Mouse (Mus musculus) embryonic facial prominence, embryonic 12.5 days (tissue): Measurements from ENCODE around the gene Ifna9. TPM values are rescaled to one million over a fixed set of nuclear protein-coding genes. Genes with fewer than 3 reads are reported as not detected.

ENCODE experiments used
- polyA plus RNA-seq: library from polyadenylated mRNA; unstranded; fragments of >200 nt; fragmentation: Nextera tagmentation; extraction: Ambion mirVana; gene quantifications from 2 replicates; pipeline ENCODE4 v1.2.1, GENCODE M21; 2016

The Ifna9 gene
- polyA plus RNA-seq, 1 experiment from 2014 or later = not detected

Other genes with a start within 250 kb of the Ifna9 start
- 6.0 and 6.9 TPM in 2 replicates for gene Hacd4, start 153.5 kb downstream of the Ifna9 start, polyA plus RNA-seq
- gene Ifnb1, start 69.6 kb downstream of the Ifna9 start, polyA plus RNA-seq = not detected in 2 replicates
- gene Ifna15, start 34.1 kb downstream of the Ifna9 start, polyA plus RNA-seq = not detected in 2 replicates
- not detected in 2 replicates for gene Ifna14, start 20.6 kb downstream of the Ifna9 start, polyA plus RNA-seq
- not detected in 2 replicates for gene Ifna12, start 11.0 kb upstream of the Ifna9 start, polyA plus RNA-seq
- not detected in 2 replicates for gene C87499, start 42.0 kb upstream of the Ifna9 start, polyA plus RNA-seq
- not detected in 2 replicates for gene Ifna13, start 52.1 kb upstream of the Ifna9 start, polyA plus RNA-seq
- not detected in 2 replicates for gene Ifna16, start 84.5 kb upstream of the Ifna9 start, polyA plus RNA-seq
- not detected in 2 replicates for gene Ifna2, start 91.5 kb upstream of the Ifna9 start, polyA plus RNA-seq
- not detected in 2 replicates for gene Ifnab, start 99.0 kb upstream of the Ifna9 start, polyA plus RNA-seq
- 1.5 and 1.8 TPM in 2 replicates for gene Gm26566, start 129.4 kb upstream of the Ifna9 start, polyA plus RNA-seq
- gene Klhl9, start 130.1 kb upstream of the Ifna9 start, polyA plus RNA-seq = 130 and 143 TPM in 2 replicates
- not detected in 2 replicates for gene Gm13271, start 162.5 kb upstream of the Ifna9 start, polyA plus RNA-seq
- gene Gm13283, start 167.7 kb upstream of the Ifna9 start, polyA plus RNA-seq = 0.32 and 0.41 TPM in 2 replicates
- gene Gm13290, start 181.4 kb upstream of the Ifna9 start, polyA plus RNA-seq = 0.37 TPM in 1 of 2 replicates, not detected in the other
- gene Gm13289, start 184.5 kb upstream of the Ifna9 start, polyA plus RNA-seq = not detected in 2 replicates
- gene Gm13272, start 187.5 kb upstream of the Ifna9 start, polyA plus RNA-seq = not detected in 2 replicates
- gene Ifnz, start 189.7 kb upstream of the Ifna9 start, polyA plus RNA-seq = 0.20 and 0.32 TPM in 2 replicates
- not detected in 2 replicates for gene Gm13276, start 193.3 kb upstream of the Ifna9 start, polyA plus RNA-seq
- not detected in 2 replicates for gene Gm13277, start 196.2 kb upstream of the Ifna9 start, polyA plus RNA-seq
- gene Gm13278, start 199.2 kb upstream of the Ifna9 start, polyA plus RNA-seq = not detected in 2 replicates
- gene Gm13275, start 202.1 kb upstream of the Ifna9 start, polyA plus RNA-seq = not detected in 2 replicates
- gene Gm13279, start 205.0 kb upstream of the Ifna9 start, polyA plus RNA-seq = not detected in 2 replicates
- gene Gm13285, start 207.3 kb upstream of the Ifna9 start, polyA plus RNA-seq = 1.0 and 1.5 TPM in 2 replicates
- gene Gm13287, start 210.9 kb upstream of the Ifna9 start, polyA plus RNA-seq = not detected in 2 replicates
- 0.15 TPM in 1 of 2 replicates, not detected in the other for gene Gm13288, start 213.1 kb upstream of the Ifna9 start, polyA plus RNA-seq
- not detected in 2 replicates for gene Ifna7, start 223.8 kb upstream of the Ifna9 start, polyA plus RNA-seq
- gene Ifna11, start 227.6 kb upstream of the Ifna9 start, polyA plus RNA-seq = not detected in 2 replicates
- gene Ifna6, start 235.0 kb upstream of the Ifna9 start, polyA plus RNA-seq = not detected in 2 replicates
- not detected in 2 replicates for gene Ifna5, start 243.1 kb upstream of the Ifna9 start, polyA plus RNA-seq
- gene Ifna4, start 249.5 kb upstream of the Ifna9 start, polyA plus RNA-seq = not detected in 2 replicates